Mouse (Mus musculus) liver, postnatal 0 days (tissue): ENCODE measurements around the gene Serpina3m.
"Not testable (repeated sequence)": the region's sequence is repeated elsewhere in the genome, so short reads cannot be mapped to it uniquely, and the experiment has no call there.

ENCODE experiments used
- CTCF ChIP-seq: sonication (generic); IDR thresholded peaks from 2 replicates; pipeline ENCODE4 v1.5.1; 2016; ENCODE audit warnings: antibody characterized with exemption, low read depth
- EP300 ChIP-seq: IDR thresholded peaks from 2 replicates; pipeline ENCODE4 v1.6.1; 2016; ENCODE audit warnings: antibody characterized with exemption, low read depth, mild to moderate bottlenecking

GRCm38 (mm10) chr12:104391057-104391456, 52.8 kb downstream of the Serpina3m start:
- not testable (repeated sequence) for TF ChIP-seq EP300, CTCF
